Mouse (Mus musculus) spleen, adult 2 months (tissue): ENCODE data around the gene Ppp6r2. TPM values are rescaled to one million over a fixed set of nuclear protein-coding genes. Genes with fewer than 3 reads are reported as not detected.
A peak's percentile ranks its signal among the peaks of the same experiment; 100 is the strongest.

ENCODE experiments used
- DNase-seq, 2 experiments: peaks; one replicate each; pipeline versions ENCODE4 v3.0.0 to v3.0.0-alpha.2; 2012 to 2021; ENCODE audit warnings: low spot score in 2 of 2, low read depth in 1 of 2
- H3K27ac ChIP-seq: fragments of 200-500 bp; 2 replicates; pipeline ENCODE4 v1.5.1; 2012; ENCODE audit warnings: low read length, inconsistent platforms; ENCODE audit not compliant: insufficient read depth
- H3K27me3 ChIP-seq: fragments of 200-500 bp; 2 replicates; pipeline ENCODE4 v1.6.1; 2012; ENCODE audit warnings: mild to moderate bottlenecking, moderate library complexity, low read length, inconsistent platforms; ENCODE audit not compliant: control insufficient read depth, insufficient read depth
- H3K36me3 ChIP-seq: fragments of 200-500 bp; 2 replicates; pipeline ENCODE4 v1.6.1; 2012; ENCODE audit warnings: mild to moderate bottlenecking, low read length, inconsistent platforms; ENCODE audit not compliant: control insufficient read depth, insufficient read depth
- H3K4me1 ChIP-seq: fragments of 200-500 bp; 2 replicates; pipeline ENCODE4 v1.6.1; 2011; ENCODE audit warnings: inconsistent platforms; ENCODE audit not compliant: control insufficient read depth, insufficient read depth, insufficient read length
- H3K4me3 ChIP-seq: fragments of 200-500 bp; 2 replicates; pipeline ENCODE4 v1.5.1; 2011; ENCODE audit warnings: mild to moderate bottlenecking, inconsistent platforms; ENCODE audit not compliant: insufficient read depth, insufficient read length; ENCODE audit errors: extremely low read depth
- CTCF ChIP-seq: fragments of 200-500 bp; IDR thresholded peaks from 2 replicates; pipeline ENCODE4 v1.5.1; 2011; ENCODE audit warnings: mild to moderate bottlenecking, inconsistent platforms; ENCODE audit not compliant: insufficient read depth, insufficient read length, insufficient replicate concordance; ENCODE audit errors: extremely low read depth
- POLR2A ChIP-seq: fragments of 200-500 bp; IDR thresholded peaks from 2 replicates; pipeline ENCODE4 v1.6.1; 2011; ENCODE audit warnings: low read depth, low read length, inconsistent platforms
- WGBS: fragments of 180-500 bp; shearing (Covaris S2); methylation state at CpG from one replicate; pipeline ENCODE4 v1.1.7; 2018; 5-methylcytosine and 5-hydroxymethylcytosine counted together
- polyA plus RNA-seq: library from polyadenylated mRNA; depleted of rRNA; stranded (reverse); fragments of >200 nt; gene quantifications from 2 replicates; pipeline ENCODE4 v1.2.3, GENCODE M21; 2012

The Ppp6r2 gene
- polyA plus RNA-seq, 1 experiment: 120 TPM

DNA sequence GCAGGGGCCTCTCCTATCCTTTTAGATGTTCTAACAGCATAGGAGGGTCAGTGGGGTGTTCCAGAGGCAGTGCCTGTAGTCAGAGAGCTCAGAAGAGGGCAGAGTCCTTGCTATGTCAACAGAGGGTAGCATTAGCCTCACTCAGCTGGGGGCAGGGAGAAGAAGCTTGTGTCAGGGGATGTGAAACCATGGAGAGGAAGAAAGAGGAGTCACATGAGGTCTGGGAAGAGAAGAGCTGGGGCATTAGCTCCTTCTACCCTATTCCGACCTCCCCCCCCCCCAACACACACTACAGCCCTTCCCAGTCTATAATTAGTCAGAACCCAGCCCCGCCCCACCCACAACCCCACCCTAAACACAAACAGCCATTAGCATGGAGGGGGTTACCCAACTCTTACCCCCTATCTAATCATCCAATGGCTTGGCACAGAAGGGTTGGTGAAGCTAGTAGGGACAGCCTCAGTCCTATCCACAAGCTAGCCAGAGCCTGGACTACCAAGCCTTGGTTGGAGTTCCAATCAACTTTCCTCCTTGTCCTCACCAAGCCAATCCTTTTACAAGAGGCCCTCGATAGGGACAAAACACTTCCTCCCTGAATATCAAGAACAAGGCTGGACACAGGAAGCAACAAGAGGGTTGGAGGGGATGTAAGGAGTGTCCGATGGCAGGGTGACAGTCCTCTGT is 33.6 kb upstream of the Ppp6r2 start:
- no peak for TF ChIP-seq POLR2A
- no peak for TF ChIP-seq CTCF
- Histone ChIP-seq H3K27me3 (0 out of 2 replicates have a peak, but pooled peaks cover 2% of the 10 kb centered on the region), H3K27ac (peak overlapping the region; percentile 72), H3K36me3 (no peaks in the 10 kb centered on the region), H3K4me1 (peaks cover 35% of the 10 kb centered on the region), H3K4me3 (no peak overlapping the region)
- 55% methylated on average over 4 of the region's 4 CpGs for WGBS
- no peak for DNase-seq

- Histone ChIP-seq H3K27ac (peak overlapping the region; percentile 62), H3K36me3 (no peaks in the 10 kb centered on the region), H3K4me1 (peaks cover 35% of the 10 kb centered on the region), H3K27me3 (0 out of 2 replicates have a peak, but pooled peaks cover 2% of the 10 kb centered on the region), H3K4me3 (no peak overlapping the region)
- no peak for DNase-seq
- 86% methylated on average over 7 of the region's 7 CpGs for WGBS
- TF ChIP-seq CTCF (no peak), POLR2A (no peak)
Measured at GRCm38 (mm10) chr15:89178260-89178860, 33.0 kb upstream of the Ppp6r2 start.

DNA sequence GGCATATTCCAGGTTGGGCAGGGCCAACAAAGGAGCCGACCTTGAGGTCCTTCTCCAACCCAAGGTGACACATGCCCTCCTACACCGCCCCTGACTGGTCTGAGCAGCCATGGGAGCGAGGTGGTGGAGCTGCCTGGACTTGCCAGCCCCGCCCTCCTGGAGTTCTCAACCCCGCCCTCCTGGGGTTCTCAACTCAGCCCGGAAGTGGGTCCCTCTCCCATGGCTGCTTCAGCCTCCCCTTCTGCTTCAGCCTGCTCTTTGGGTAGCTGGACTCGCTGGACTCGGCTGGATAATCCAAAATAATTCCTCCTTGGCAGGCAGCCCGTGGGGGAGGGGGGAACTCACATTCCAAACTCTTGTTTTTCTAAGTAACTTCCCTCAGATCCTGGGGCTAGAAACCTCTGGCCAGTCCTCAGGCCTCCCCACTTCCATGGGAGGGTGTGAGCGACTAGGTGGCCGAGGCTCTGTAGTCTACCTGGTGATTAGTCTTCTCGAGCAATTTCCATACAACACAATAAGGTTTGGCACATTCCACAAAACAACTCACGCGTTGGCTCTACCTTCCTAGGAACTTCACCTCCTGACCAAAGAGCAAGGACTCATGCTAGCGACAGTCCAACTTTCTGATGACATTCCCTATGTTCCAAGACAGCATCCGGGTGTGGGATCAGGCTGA is 32.3 kb upstream of the Ppp6r2 start:
- peak overlapping the region; percentile 62 for H3K27ac ChIP-seq
- 37% methylated on average over 16 of the region's 16 CpGs for WGBS
- peak overlapping the region; percentile 25; the same call in 1 of the 2 replicates for H3K4me3 ChIP-seq
- peak in 1 of 2 experiments; percentile 42 for DNase-seq
- H3K27me3 ChIP-seq: 0 out of 2 replicates have a peak, but pooled peaks cover 2% of the 10 kb centered on the region
- H3K4me1 ChIP-seq: peaks cover 35% of the 10 kb centered on the region
- TF ChIP-seq CTCF (no peak), POLR2A (no peak)
- no peaks in the 10 kb centered on the region for H3K36me3 ChIP-seq

GRCm38 (mm10) chr15:89179630-89179964 is 31.8 kb upstream of the Ppp6r2 start:
- WGBS: 41% methylated on average over 6 of the region's 6 CpGs
- Histone ChIP-seq H3K27ac (peak overlapping the region; percentile 62), H3K36me3 (no peaks in the 10 kb centered on the region), H3K27me3 (0 out of 2 replicates have a peak, but pooled peaks cover 2% of the 10 kb centered on the region), H3K4me3 (peak overlapping the region; percentile 64; the same call in 1 of the 2 replicates), H3K4me1 (peaks cover 35% of the 10 kb centered on the region)
- no peak for DNase-seq
- TF ChIP-seq POLR2A (no peak), CTCF (no peak)

- Histone ChIP-seq H3K4me3 (peak overlapping the region; percentile 64), H3K4me1 (peaks cover 35% of the 10 kb centered on the region), H3K27ac (peak overlapping the region; percentile 61), H3K36me3 (no peaks in the 10 kb centered on the region), H3K27me3 (0 out of 2 replicates have a peak, but pooled peaks cover 2% of the 10 kb centered on the region)
- TF ChIP-seq CTCF: no peak
- no peak for TF ChIP-seq POLR2A
- DNase-seq: no peak
- 4% methylated on average over 26 of the region's 26 CpGs for WGBS
Measured at GRCm38 (mm10) chr15:89180081-89180541, 31.2 kb upstream of the Ppp6r2 start.

DNA sequence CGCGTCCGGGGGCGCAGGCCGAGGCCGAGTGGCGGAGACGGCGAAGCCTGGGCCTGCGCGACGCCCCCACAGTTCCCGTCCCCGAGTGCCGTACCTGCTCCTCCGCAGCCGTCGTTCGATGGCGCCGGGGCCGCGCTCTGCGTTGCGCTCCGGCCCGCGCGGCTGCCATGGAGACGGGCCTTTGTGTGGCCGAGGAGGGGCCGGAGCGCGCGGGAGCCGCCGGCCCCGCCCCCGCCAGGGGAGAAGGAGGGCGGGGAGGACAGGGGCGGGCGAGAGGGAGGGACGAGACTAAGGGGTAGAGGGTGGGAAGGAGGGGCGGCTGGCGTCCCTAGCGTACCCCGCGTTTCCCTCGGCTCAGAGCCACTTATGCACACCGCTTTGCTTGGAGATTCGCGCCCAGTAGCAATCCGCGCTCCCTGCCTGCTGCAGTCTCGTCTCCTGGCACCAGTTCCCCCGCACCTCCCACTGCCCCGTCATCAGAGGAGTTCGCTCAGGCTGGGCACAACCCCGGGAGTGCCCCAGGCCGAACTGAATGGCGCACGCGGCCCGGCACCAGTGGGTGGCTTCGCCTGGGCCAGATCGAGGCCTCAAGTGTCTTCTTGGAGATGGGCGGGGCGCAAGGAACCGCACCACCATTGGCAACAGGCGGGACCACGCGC is 30.7 kb upstream of the Ppp6r2 start, which contains the start of gene Plxnb2:
Plxnb2 (minus strand) TSS at position 218 of the 659 bp plus-strand sequence.
- WGBS: 2% methylated on average over 58 of the region's 72 CpGs
- Histone ChIP-seq H3K27ac (peak within 1 kb of the TSS; percentile 68), H3K27me3 (0 out of 2 replicates have a peak, but pooled peaks cover 2% of the 10 kb centered on the region), H3K4me3 (peak within 1 kb of the TSS; percentile 64), H3K36me3 (no peaks in the 10 kb centered on the region), H3K4me1 (peaks cover 35% of the 10 kb centered on the region)
- no peak for DNase-seq
- TF ChIP-seq CTCF: no peak
